Mouse (Mus musculus): ENCODE data around the gene Col11a2.

DNA sequence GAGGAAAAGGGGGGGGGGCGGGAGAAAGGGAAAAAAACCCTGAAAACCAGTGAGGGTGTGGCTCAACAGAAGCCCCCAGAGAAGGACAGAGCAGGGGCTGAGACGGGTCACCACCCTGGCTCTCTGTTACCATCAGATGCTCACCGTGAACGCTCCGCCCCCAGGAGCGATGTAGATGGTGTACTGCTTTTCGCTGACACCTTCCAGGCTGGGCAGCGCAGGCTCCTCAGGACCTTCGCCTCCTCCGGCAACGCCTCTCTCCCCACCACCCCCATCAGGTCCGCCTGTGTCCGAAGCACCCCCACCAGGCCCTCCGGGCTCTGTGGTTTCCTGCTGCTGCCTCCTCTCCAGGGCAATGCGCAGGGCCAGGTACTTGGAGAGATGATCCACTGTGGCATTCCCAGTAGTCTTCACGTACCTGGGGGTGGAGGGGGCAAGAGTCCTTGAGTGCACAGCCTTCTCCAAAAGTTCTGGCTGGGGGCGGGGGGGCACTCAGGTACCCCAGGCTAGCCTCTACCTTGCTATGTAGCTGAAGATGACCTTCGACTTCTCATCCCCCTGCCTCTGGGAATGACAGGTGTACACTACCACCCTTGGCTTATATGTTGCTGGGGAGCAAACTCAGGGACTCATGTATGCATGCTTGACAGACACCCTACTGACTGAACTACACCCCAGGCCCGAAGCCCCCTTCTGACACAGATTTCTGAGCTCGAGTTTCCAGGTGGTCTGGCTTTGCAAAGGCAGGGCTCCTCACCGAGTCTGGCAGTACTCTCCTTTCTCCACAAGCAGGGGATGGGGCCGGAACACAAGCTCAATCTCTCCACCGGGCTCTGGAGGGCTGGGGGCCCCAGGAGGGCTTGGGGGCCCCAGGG is 17.5 kb upstream of the Col11a2 start:
- TF ChIP-seq POLR2A (IDR thresholded peaks at IDR 0.05; ENCODE audit: borderline replicate concordance, extremely low read depth, low read depth, low read length) (no peak), CTCF (IDR thresholded peaks at IDR 0.05; ENCODE audit: insufficient read depth, low read length) (no peak)

Measured in lung, adult 2 months (tissue).